Mouse (Mus musculus) macrophage (primary cell): ENCODE measurements at regions not wholly inside any gene's neighbourhood (a gene's known extent, or its start where the extent isn't known, plus 50 kb on each side); places are given as distances from the start of the nearest gene placed in this dataset.

Experiments used
- H3K27ac ChIP-seq: fragments of 350-480 bp; formaldehyde crosslinking; 2 replicates; pipeline ENCODE4 v1.9.0; 2021
- H3K36me3 ChIP-seq: fragments of 350-480 bp; formaldehyde crosslinking; 2 replicates; pipeline ENCODE4 v1.9.0; 2021; ENCODE audit errors: inconsistent target
- H3K4me3 ChIP-seq: fragments of 350-480 bp; formaldehyde crosslinking; 2 replicates; pipeline ENCODE4 v1.9.0; 2021; ENCODE audit errors: inconsistent target
- H3K79me2 ChIP-seq: fragments of 350-480 bp; formaldehyde crosslinking; 2 replicates; pipeline ENCODE4 v1.9.0; 2021; ENCODE audit errors: inconsistent target
- WGBS: methylation state at CpG from one replicate; pipeline ENCODE4 v1.1.7; 2026; ENCODE audit warnings: inconsistent platforms; ENCODE audit not compliant: missing documents; 5-methylcytosine and 5-hydroxymethylcytosine counted together

DNA sequence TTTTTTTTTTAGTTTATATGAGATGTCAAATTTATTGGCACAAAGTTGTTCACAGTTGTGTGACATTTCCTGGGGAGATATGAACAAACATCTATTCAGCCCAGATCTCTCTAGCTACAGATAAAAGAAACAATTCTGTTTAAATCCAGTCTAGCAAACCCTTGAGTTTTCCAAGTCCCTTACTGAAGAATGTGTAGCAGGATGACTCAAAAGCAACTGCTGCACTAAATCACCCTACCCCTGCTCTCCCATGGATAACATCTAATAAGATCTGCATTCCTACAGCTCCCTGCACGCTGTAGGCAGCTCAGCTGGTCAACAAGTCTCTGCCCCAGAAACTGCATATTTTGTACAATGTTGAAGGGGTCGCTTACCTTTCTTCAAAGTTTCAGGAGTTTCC, 1242.6 kb upstream of the Lrrc6 start:
- H3K79me2 ChIP-seq, result no peaks in the 10 kb centered on the region
- 89% methylated on average over 2 of the region's 2 CpGs for WGBS
- no peaks in the 10 kb centered on the region for H3K36me3 ChIP-seq
- H3K27ac ChIP-seq, result no peak overlapping the region
- no peak overlapping the region for H3K4me3 ChIP-seq

DNA sequence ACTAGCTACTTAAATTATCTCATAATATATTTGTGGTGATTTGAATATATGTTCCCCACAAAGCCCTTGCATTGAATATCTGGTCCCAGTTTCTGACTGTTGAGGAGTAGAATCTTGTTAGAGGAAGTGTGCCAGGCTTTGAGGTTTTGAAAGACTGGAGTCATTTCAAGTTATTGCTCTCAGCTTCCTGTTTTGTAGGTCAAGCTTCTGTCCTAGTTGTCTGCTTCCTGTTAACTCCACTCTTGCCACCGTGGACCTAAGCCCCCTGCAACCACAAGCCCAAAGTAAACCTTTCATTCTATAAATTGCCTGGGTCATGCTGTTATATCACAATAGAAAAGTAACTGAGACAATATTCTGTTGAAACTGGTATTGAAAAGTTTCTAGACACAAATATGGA, 1232.3 kb upstream of the Lrrc6 start:
- WGBS, result 0% methylated on average over 1 of the region's 1 CpGs
- no peak overlapping the region for H3K4me3 ChIP-seq
- H3K36me3 ChIP-seq, result no peaks in the 10 kb centered on the region
- H3K79me2 ChIP-seq, result no peaks in the 10 kb centered on the region
- peak overlapping the region; percentile 48 for H3K27ac ChIP-seq

DNA sequence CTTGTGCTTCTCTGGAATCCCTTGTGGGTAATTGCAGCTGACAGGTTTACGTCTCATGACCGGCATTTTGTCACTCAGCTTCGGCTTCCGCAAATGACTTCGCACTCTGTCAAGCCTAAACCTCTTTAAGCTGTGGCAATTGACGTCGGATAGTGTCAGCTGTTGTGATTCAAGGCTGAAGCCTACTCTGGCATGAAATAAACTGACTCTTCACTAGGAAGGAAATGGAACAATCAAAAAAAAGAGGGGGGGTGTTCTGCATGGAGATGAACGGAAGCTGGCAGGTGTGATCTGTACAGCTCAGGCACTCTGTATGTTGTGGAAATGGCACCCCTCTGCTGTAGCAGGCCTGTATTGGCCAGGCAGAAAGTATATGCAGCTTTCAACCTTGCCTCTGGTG, 1228.8 kb upstream of the Lrrc6 start:
- no peak overlapping the region for H3K27ac ChIP-seq
- H3K4me3 ChIP-seq, result no peak overlapping the region
- H3K36me3 ChIP-seq, result no peaks in the 10 kb centered on the region
- WGBS, result 99% methylated on average over 8 of the region's 8 CpGs
- no peaks in the 10 kb centered on the region for H3K79me2 ChIP-seq

DNA sequence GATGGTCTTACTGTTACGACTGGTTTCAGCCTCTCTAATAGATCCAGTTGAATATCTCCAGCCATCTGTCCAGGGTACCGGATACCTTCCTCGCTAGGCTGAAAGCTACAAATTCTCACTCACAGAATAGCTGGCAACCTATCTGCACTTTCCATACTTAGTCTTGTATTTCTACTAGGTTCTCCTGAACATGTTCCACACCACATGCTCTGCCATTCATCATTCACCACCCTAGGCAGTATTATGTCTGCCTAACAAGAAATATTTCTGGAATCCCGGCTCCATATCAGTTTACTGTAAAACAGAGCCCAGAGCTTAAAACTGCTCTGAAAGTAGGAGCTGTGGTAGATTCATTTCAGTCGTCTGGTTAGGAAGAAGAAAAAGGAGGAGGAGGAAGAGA, 1224.5 kb upstream of the Lrrc6 start:
- no peaks in the 10 kb centered on the region for H3K79me2 ChIP-seq
- 85% methylated on average over 5 of the region's 5 CpGs for WGBS
- H3K27ac ChIP-seq, result no peak overlapping the region
- no peak overlapping the region for H3K4me3 ChIP-seq
- H3K36me3 ChIP-seq, result no peaks in the 10 kb centered on the region

DNA sequence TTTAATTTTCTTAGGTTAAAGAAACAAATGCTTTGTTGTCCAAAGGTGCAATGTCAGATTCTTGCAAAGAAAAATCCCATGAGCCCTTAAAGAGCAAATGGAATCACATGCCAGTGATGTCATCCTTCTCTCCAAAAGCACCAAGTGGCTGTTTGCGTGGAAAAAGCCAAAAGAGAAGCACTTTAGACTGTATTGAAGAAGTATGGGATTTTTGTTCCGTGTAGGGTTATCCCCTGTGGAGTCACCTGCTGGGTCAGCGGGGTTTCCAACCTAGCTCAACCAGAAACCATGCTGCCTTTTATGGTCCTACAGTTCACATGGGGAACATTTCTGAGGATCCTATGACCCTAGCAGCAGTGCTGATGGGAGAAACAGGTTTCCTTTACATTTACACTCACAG, 1213.5 kb upstream of the Lrrc6 start:
- Histone ChIP-seq H3K79me2 (no peaks in the 10 kb centered on the region), H3K27ac (no peak overlapping the region), H3K4me3 (no peak overlapping the region), H3K36me3 (no peaks in the 10 kb centered on the region)
- 86% methylated on average over 3 of the region's 3 CpGs for WGBS

DNA sequence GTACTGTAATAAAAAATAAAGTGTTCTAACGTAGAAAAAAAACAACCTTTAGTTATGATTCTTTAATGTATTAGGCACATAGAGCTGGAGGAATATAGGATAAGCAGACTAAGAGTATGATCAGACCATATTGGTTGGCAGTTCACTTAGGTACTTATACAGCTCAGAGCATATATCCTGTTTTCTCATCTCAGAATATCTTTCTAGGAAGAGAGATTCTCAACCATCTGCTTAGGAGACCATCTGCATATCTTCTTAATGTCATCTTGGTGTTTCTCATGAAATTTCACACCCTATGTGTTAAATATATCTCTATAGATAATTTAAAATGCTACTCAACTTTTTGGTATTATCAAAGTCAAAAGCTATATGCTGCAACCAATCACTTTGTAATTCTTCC, 1185.4 kb upstream of the Lrrc6 start:
- WGBS, result 100% methylated on average over 1 of the region's 1 CpGs
- no peak overlapping the region for H3K27ac ChIP-seq
- no peaks in the 10 kb centered on the region for H3K79me2 ChIP-seq
- H3K36me3 ChIP-seq, result no peaks in the 10 kb centered on the region
- H3K4me3 ChIP-seq, result no peak overlapping the region

DNA sequence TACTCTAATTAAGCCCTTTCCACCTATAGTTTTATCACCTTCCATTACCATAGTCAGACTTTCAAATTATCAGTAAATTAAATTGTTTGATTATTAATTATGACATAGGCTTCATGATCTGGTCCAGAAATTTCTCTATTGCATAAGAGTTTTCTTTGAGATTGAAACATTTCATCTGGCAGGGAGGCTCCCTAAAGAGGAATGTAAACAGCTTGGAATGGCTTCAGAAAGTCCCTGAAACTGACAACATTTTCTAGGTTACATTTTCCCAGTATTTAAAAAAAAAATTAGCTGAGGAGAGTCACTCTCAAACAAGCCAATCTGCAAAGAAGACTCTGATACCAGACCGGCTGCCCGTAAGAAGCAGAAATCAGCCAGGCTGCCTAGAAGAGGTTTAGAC, 1172.6 kb upstream of the Lrrc6 start:
- H3K79me2 ChIP-seq, result no peaks in the 10 kb centered on the region
- WGBS, result 100% methylated on average over 2 of the region's 2 CpGs

DNA sequence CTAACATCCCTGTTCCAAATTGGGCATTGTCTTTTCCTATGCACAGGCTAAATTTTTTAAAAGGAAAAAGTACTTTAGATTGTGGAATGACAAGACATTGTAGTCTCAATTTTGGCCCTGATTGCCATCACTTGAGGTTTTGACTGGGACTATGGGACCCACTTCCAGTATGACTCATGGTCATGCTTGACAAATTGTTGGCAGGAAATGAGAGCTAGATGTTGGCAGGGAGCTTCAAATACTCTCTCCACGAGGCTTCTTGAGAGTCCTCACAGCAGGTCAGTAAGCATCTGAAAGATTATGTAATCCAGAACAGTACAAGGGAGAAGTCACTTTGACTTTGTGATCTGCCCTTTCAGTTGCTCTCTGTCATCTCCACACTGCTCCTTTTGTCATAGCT, 1135.4 kb upstream of the Lrrc6 start:
- H3K36me3 ChIP-seq, result no peaks in the 10 kb centered on the region
- H3K4me3 ChIP-seq, result no peak overlapping the region
- H3K79me2 ChIP-seq, result no peaks in the 10 kb centered on the region
- 5% methylated on average over 1 of the region's 1 CpGs for WGBS
- H3K27ac ChIP-seq, result peak overlapping the region; percentile 21; the same call in 1 of the 2 replicates

More for the DNA sequence above, 1172.6 kb upstream of the Lrrc6 start:
- H3K36me3 ChIP-seq, result no peaks in the 10 kb centered on the region
- no peak overlapping the region for H3K27ac ChIP-seq
- no peak overlapping the region for H3K4me3 ChIP-seq

DNA sequence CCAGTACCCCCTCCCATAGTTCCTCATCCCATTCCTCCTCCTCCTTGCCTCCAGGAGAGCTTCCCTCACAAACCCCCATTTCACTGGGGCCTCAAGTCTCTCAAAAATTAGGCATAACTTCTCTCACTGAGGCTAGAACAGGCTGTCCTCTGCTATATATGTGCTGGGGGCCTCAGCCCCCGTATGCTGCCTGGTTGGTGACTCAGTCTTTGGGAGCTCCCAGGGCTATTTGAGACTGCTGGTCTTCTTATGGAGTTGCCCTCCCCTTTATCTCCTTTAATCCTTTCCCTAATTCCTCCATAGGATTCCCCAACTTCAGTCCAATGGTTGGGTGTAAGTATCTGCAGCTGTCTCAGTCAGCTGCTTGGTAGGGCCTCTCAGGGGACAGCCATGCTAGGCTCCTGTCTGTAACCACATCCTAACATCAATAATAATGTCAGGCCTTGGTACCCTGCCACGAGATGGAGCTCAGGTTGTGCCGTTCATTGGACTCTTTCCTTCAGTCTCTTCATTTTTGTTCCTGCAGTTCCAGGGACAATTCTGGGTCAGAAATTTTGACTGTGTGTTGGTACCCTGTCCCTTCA, 1126.1 kb upstream of the Lrrc6 start:
- H3K4me3 ChIP-seq, result no peak overlapping the region
- no peaks in the 10 kb centered on the region for H3K36me3 ChIP-seq
- no peak overlapping the region for H3K27ac ChIP-seq
- no peaks in the 10 kb centered on the region for H3K79me2 ChIP-seq
- 45% methylated on average over 3 of the region's 3 CpGs for WGBS

DNA sequence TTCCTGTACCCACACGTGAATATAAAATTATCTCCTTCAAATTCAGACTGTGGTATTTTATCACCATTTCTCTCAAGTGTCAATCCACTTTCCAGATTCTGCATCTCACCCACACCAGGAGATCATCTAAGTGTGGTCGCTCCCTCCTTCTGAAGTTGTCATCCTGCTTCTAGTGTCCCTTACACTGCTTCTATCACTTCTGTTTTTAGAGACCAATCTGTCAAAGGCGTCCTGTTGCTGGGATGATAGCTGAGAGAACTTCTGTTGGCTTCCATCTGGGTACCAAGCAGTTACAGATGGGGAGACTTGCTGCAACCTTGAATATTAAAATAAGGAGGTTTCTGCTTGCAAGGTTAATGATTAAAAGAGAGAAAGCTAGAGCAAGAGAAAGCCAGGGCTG, 1111.2 kb upstream of the Lrrc6 start:
- WGBS, result 83% methylated on average over 3 of the region's 3 CpGs
- Histone ChIP-seq H3K4me3 (no peak overlapping the region), H3K36me3 (no peaks in the 10 kb centered on the region), H3K79me2 (no peaks in the 10 kb centered on the region), H3K27ac (no peak overlapping the region)

DNA sequence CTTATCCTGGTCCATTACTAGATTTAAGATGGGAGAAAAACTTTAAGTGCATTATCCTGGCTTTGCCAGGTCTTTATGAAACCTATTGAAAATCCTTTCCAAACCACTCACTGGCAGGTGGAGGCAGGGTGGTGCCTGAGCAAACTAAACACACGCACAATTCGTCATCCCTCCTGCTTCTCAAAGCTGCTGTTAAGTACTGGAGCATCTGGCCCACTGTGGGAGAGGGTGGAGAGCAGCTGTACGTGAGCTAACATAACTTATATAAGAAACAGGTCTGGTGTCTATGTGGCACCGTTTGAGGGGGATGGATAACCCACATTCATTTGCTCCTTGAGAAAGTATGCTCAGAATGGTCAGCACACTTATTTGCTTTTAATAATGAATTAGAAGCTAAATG, 1097.7 kb upstream of the Lrrc6 start:
- Histone ChIP-seq H3K36me3 (no peaks in the 10 kb centered on the region), H3K79me2 (no peaks in the 10 kb centered on the region), H3K4me3 (no peak overlapping the region), H3K27ac (no peak overlapping the region)
- WGBS, result 98% methylated on average over 4 of the region's 4 CpGs

DNA sequence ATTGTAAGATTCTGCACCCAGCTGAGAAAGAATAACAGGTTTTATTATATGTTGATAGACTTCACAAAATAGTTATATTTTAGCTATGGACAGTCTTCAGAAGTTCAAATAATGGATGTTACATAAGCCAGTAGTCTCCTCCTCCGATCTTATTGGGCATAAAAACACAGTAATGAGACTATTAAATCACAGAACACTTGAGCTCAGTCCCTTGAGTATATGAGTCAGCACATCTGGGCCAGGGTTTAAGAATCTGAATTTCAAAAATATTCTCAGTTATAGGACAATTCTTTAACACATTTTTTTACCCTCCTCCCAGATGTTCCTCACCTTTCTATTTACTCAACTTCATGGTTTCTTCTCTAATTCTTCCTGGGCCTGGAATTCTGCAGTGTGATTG, 1075.9 kb upstream of the Lrrc6 start:
- H3K36me3 ChIP-seq, result no peaks in the 10 kb centered on the region
- 100% methylated on average over 1 of the region's 1 CpGs for WGBS
- H3K27ac ChIP-seq, result no peak overlapping the region
- no peak overlapping the region for H3K4me3 ChIP-seq
- no peaks in the 10 kb centered on the region for H3K79me2 ChIP-seq

DNA sequence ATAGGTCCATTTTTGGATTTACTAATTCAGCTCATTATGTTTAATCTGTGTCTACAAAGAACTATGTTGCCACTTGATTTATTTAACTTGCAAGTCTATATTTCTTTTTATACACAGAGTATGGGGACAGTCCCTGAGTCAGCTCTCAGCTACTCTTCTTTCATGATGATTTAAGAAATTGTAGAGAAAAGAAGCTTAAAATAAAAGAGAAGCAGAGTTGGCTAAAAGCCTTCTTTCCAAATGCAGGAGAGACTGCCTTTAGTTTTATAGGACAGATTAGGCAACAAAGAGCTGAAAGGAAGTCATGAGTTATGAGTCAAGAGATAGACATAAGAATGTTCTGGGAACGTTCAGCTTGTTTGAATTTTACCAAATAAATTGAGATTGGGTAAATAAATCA, 1070.9 kb upstream of the Lrrc6 start:
- H3K36me3 ChIP-seq, result no peaks in the 10 kb centered on the region
- H3K27ac ChIP-seq, result no peak overlapping the region
- 40% methylated on average over 1 of the region's 1 CpGs for WGBS
- H3K4me3 ChIP-seq, result no peak overlapping the region
- no peaks in the 10 kb centered on the region for H3K79me2 ChIP-seq

DNA sequence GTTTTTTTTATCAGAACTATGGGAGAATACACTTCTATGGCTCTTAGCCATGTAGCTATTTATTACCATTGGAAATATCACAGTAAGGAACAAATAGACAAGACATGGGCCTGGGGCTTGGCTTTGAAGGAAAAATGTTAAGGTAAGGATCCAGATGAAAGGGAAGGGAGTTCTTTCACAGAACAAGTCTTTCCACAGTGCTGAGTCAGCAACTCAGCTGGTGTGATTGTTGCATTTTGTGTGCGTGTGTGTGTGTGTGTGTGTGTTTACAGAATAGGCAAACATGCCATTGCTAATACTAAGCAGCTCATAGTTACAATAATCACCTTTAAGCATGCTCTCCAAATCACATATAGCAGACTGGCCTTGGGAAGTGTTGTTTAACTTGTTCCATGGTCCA, 1056.6 kb upstream of the Lrrc6 start:
- Histone ChIP-seq H3K79me2 (no peaks in the 10 kb centered on the region), H3K4me3 (no peak overlapping the region), H3K36me3 (no peaks in the 10 kb centered on the region), H3K27ac (no peak overlapping the region)
- WGBS, result 100% methylated on average over 1 of the region's 1 CpGs

DNA sequence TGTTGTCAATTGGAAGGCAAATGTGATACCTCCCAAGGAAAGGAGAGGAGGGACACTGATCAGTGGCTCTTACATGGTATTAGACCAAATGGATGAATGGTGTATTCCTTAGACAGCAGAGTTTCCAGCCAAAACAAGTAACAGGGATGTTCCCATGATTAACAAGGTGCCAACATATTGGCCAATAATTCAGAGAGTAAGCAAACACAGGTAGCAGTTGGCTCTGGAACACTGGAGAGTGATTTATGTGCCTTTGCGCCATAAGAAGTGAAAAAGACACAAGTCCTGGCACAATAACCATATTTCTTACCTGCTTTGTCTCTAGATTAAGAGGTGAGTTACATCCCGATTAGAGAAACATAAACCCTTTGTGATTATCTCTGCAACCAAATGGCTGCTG, 1051.2 kb upstream of the Lrrc6 start:
- Histone ChIP-seq H3K27ac (no peak overlapping the region), H3K36me3 (no peaks in the 10 kb centered on the region), H3K4me3 (no peak overlapping the region), H3K79me2 (no peaks in the 10 kb centered on the region)
- 56% methylated on average over 2 of the region's 2 CpGs for WGBS

DNA sequence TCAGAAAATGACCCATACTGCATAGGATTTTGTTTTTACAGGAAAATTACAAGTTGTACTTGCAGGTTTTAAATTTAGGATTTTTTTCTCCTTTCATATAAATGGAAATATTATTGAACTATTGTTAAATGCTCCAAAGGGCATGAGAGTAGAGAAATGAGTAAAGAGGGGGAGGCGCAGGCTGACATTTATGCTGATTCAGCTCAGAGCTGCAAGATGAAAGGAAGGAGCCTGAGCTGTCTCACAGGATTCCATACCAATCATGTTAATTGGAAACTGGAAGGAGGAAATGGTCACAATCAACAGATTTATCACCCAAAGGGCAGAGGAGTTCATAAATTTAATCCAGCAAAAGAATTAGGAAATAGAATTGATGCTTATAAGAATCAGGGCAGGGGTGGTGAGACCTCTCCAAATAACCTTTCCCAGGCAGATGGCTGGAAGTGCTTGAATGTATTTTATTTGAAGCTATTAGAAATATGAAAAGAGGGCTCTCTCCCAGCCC, 1046.2 kb upstream of the Lrrc6 start:
- H3K27ac ChIP-seq, result no peak overlapping the region
- H3K36me3 ChIP-seq, result no peaks in the 10 kb centered on the region
- 100% methylated on average over 1 of the region's 1 CpGs for WGBS
- no peak overlapping the region for H3K4me3 ChIP-seq
- H3K79me2 ChIP-seq, result no peaks in the 10 kb centered on the region
